Mouse (Mus musculus) lung, adult 2 months (tissue): ENCODE results near the gene Prr36.

ENCODE experiments used
- CTCF ChIP-seq: fragments of 200-500 bp; IDR thresholded peaks from 2 replicates; pipeline ENCODE4 v1.5.1; 2011; ENCODE audit warnings: mild to moderate bottlenecking, low read length, control low read depth; ENCODE audit not compliant: insufficient read depth
- POLR2A ChIP-seq: fragments of 200-500 bp; IDR thresholded peaks from 2 replicates; pipeline ENCODE4 v1.6.1; 2011; ENCODE audit warnings: low read depth, mild to moderate bottlenecking, control low read depth, low read length, borderline replicate concordance; ENCODE audit errors: extremely low read depth

GRCm38 (mm10) chr8:4252116-4252760 lies 35.0 kb upstream of the Prr36 start:
- TF ChIP-seq CTCF: no peak
- no peak for TF ChIP-seq POLR2A
